Mouse (Mus musculus) stomach, postnatal 0 days (tissue): ENCODE data around the gene Esr1. TPM values are rescaled to one million over a fixed set of nuclear protein-coding genes. Genes with fewer than 3 reads are reported as not detected.

ENCODE experiments used
- ATAC-seq: fragments of 200-750 bp; cut with Nextera tagmentation; 2 replicates; pipeline ENCODE4 v1.8.0; 2017; ENCODE audit not compliant: low FRiP score, low TSS enrichment
- DNase-seq: peaks from one replicate; pipeline ENCODE4 v3.0.0-alpha.2; 2016; ENCODE audit warnings: low spot score
- H3K27ac ChIP-seq: fragments of 300-500 bp; sonication (generic); replicated peaks from 2 replicates; pipeline ENCODE4 v1.5.1; 2014; ENCODE audit warnings: mild to moderate bottlenecking, control low read depth
- H3K27me3 ChIP-seq: fragments of 300-500 bp; sonication (generic); 2 replicates; pipeline ENCODE4 v1.6.1; 2014; ENCODE audit warnings: low read length; ENCODE audit not compliant: control insufficient read depth, insufficient read depth
- H3K36me3 ChIP-seq: fragments of 300-500 bp; sonication (generic); 2 replicates; pipeline ENCODE4 v1.6.1; 2014; ENCODE audit warnings: low read length, mixed read lengths; ENCODE audit not compliant: control insufficient read depth, insufficient read depth
- H3K4me1 ChIP-seq: fragments of 300-500 bp; sonication (generic); replicated peaks from 2 replicates; pipeline ENCODE4 v1.6.1; 2014; ENCODE audit warnings: antibody characterized with exemption; ENCODE audit not compliant: control insufficient read depth, insufficient read depth
- H3K4me2 ChIP-seq: fragments of 300-500 bp; sonication (generic); replicated peaks from 2 replicates; pipeline ENCODE4 v1.6.1; 2014; ENCODE audit warnings: low read depth, mild to moderate bottlenecking, control low read depth, moderate library complexity
- H3K4me3 ChIP-seq: fragments of 300-500 bp; sonication (generic); 2 replicates; pipeline ENCODE4 v1.5.1; 2014; ENCODE audit warnings: low read depth, low read length, control low read depth
- H3K9ac ChIP-seq: fragments of 300-500 bp; sonication (generic); 2 replicates; pipeline ENCODE4 v1.6.1; 2014; ENCODE audit warnings: mild to moderate bottlenecking, low read length, control low read depth, mixed read lengths
- H3K9me3 ChIP-seq: fragments of 300-500 bp; sonication (generic); 2 replicates; pipeline ENCODE4 v1.6.1; 2016; ENCODE audit warnings: low read length; ENCODE audit not compliant: control insufficient read depth
- CTCF ChIP-seq: IDR thresholded peaks from 2 replicates; pipeline ENCODE4 v1.5.1; 2016; ENCODE audit warnings: antibody characterized with exemption, low read depth, mild to moderate bottlenecking, moderate library complexity
- EP300 ChIP-seq: optimal IDR thresholded peaks from 2 replicates; pipeline ENCODE3; 2016; ENCODE audit warnings: antibody characterized with exemption
- WGBS: fragments of 180-500 bp; shearing (Covaris S2); extraction: QIAGEN DNeasy Blood & Tissue Kit; methylation state at CpG from one replicate; pipeline ENCODE4 v1.1.7; 2014; 5-methylcytosine and 5-hydroxymethylcytosine counted together
- polyA plus RNA-seq: library from polyadenylated mRNA; unstranded; fragments of >200 nt; fragmentation: Nextera tagmentation; extraction: Ambion mirVana; gene quantifications from 2 replicates; pipeline ENCODE4 v1.2.1, GENCODE M21; 2015

Gene Esr1
- polyA plus RNA-seq, 1 experiment from 2014 or later: 0.57 TPM

GRCm38 (mm10) chr10:4712061-4712908, 100.9 kb downstream of the Esr1 start:
- TF ChIP-seq EP300 (no peak), CTCF (peak; percentile 8; the same call in 1 of the 2 replicates)
- WGBS: 2% methylated on average over 67 of the region's 68 CpGs
- no peak overlapping the region for H3K27ac ChIP-seq
- peaks cover 6% of the 10 kb centered on the region for H3K27me3 ChIP-seq
- H3K4me3 ChIP-seq: peak overlapping the region; percentile 39
- no peaks in the 10 kb centered on the region for H3K36me3 ChIP-seq
- H3K9ac ChIP-seq: peak overlapping the region; percentile 9; the same call in 1 of the 2 replicates
- H3K4me1 ChIP-seq: no peaks in the 10 kb centered on the region; the same call in 1 of the 2 replicates
- no peaks in the 10 kb centered on the region for H3K9me3 ChIP-seq
- ATAC-seq (peak; percentile 59), DNase-seq (peak; percentile 46)
- H3K4me2 ChIP-seq: peak overlapping the region; percentile 79

GRCm38 (mm10) chr10:4713398-4713797, 102.0 kb downstream of the Esr1 start:
- Histone ChIP-seq H3K4me2 (no peak overlapping the region), H3K27ac (no peak overlapping the region), H3K4me1 (no peaks in the 10 kb centered on the region; the same call in 1 of the 2 replicates), H3K27me3 (peaks cover 6% of the 10 kb centered on the region), H3K4me3 (no peak overlapping the region), H3K36me3 (no peaks in the 10 kb centered on the region), H3K9ac (no peak overlapping the region), H3K9me3 (no peaks in the 10 kb centered on the region)
- TF ChIP-seq CTCF: no peak
- no peak for TF ChIP-seq EP300
- no peak for ATAC-seq
- DNase-seq: no peak
- WGBS: 66% methylated on average over 10 of the region's 10 CpGs

- Histone ChIP-seq H3K27me3 (no peaks in the 10 kb centered on the region), H3K9ac (no peak overlapping the region), H3K9me3 (no peaks in the 10 kb centered on the region), H3K27ac (no peak overlapping the region), H3K4me1 (no peaks in the 10 kb centered on the region), H3K4me3 (no peak overlapping the region), H3K4me2 (no peak overlapping the region), H3K36me3 (no peaks in the 10 kb centered on the region)
- WGBS: 46% methylated on average over 3 of the region's 3 CpGs
- no peak for TF ChIP-seq EP300
- TF ChIP-seq CTCF: peak; percentile 62
- DNase-seq (no peak), ATAC-seq (no peak)
Measured at GRCm38 (mm10) chr10:4724851-4725250, 113.5 kb downstream of the Esr1 start.

- no peak for ATAC-seq
- Histone ChIP-seq H3K27me3 (no peaks in the 10 kb centered on the region), H3K9me3 (no peaks in the 10 kb centered on the region), H3K27ac (no peak overlapping the region), H3K4me1 (no peaks in the 10 kb centered on the region), H3K4me3 (no peak overlapping the region), H3K4me2 (no peak overlapping the region), H3K9ac (no peak overlapping the region), H3K36me3 (no peaks in the 10 kb centered on the region)
- no peak for TF ChIP-seq CTCF
- no peak for TF ChIP-seq EP300
- 52% methylated on average over 6 of the region's 6 CpGs for WGBS
- DNase-seq: no peak
Measured at GRCm38 (mm10) chr10:4726141-4726540, 114.7 kb downstream of the Esr1 start.

- WGBS: 49% methylated on average over 2 of the region's 2 CpGs
- ATAC-seq (no peak), DNase-seq (no peak)
- Histone ChIP-seq H3K4me3 (no peak overlapping the region), H3K9ac (no peak overlapping the region), H3K9me3 (no peaks in the 10 kb centered on the region), H3K27me3 (no peaks in the 10 kb centered on the region), H3K4me2 (no peak overlapping the region), H3K4me1 (no peaks in the 10 kb centered on the region), H3K36me3 (no peaks in the 10 kb centered on the region), H3K27ac (no peak overlapping the region)
- TF ChIP-seq EP300: no peak
- TF ChIP-seq CTCF: no peak
Measured at GRCm38 (mm10) chr10:4732328-4732727, 120.9 kb downstream of the Esr1 start.

GRCm38 (mm10) chr10:4733987-4734386, 122.6 kb downstream of the Esr1 start:
- Histone ChIP-seq H3K4me2 (no peak overlapping the region), H3K36me3 (no peaks in the 10 kb centered on the region), H3K4me1 (no peaks in the 10 kb centered on the region), H3K27ac (no peak overlapping the region), H3K9ac (no peak overlapping the region), H3K4me3 (no peak overlapping the region), H3K27me3 (no peaks in the 10 kb centered on the region), H3K9me3 (no peaks in the 10 kb centered on the region)
- TF ChIP-seq EP300: no peak
- TF ChIP-seq CTCF: no peak
- WGBS: 72% methylated on average over 6 of the region's 6 CpGs
- DNase-seq: no peak
- ATAC-seq: no peak
